ENCODE assay signal across 14 mouse cellular contexts in genomic region chr6:141050038-141050684, GRCm38 (mm10).
DNase-seq lines count a peak whose midpoint lies in the region; ATAC-seq and TF ChIP-seq lines count a peak whose summit lies in the region.
"Had no signal": no experiment of that assay in that cellular context is flagged by ENCODE, and none has a peak within 500 bp of the region (broad histone marks: within the 10 kb centered on the region; RNA-seq: fewer than 3 reads in every experiment).

No protein-coding gene starts in this region.

- no peaks in the 10 kb centered on the region for H3K9me3 ChIP-seq in midbrain, embryonic 11.5 days (ENCODE audit: control insufficient read depth, low read length)
- no peaks in the 10 kb centered on the region for H3K9me3 ChIP-seq in midbrain, embryonic 10.5 days (replicated peaks)
- no peaks in the 10 kb centered on the region for H3K9me3 ChIP-seq in kidney, embryonic 14.5 days (ENCODE audit: control insufficient read depth, low read length)
- H3K9me3 ChIP-seq: intestine, embryonic 15.5 days; neural tube, embryonic 13.5 days had no signal

- no peak overlapping the region for H3K9ac ChIP-seq in midbrain, embryonic 11.5 days (ENCODE audit: low read length)
- no peak overlapping the region for H3K9ac ChIP-seq in kidney, embryonic 14.5 days (ENCODE audit: low read depth, low read length)
- H3K9ac ChIP-seq: intestine, embryonic 15.5 days; neural tube, embryonic 13.5 days had no signal

- H3K36me3 ChIP-seq in midbrain, embryonic 11.5 days (ENCODE audit: control insufficient read depth, insufficient read depth, low read length), result no peaks in the 10 kb centered on the region
- H3K36me3 ChIP-seq in midbrain, embryonic 10.5 days, result no peaks in the 10 kb centered on the region
- no peaks in the 10 kb centered on the region for H3K36me3 ChIP-seq in kidney, embryonic 14.5 days (ENCODE audit: control insufficient read depth, insufficient read depth, low read length)
- H3K36me3 ChIP-seq: intestine, embryonic 15.5 days; neural tube, embryonic 13.5 days had no signal

- H3K4me2 ChIP-seq in midbrain, embryonic 11.5 days, result no peak overlapping the region
- H3K4me2 ChIP-seq in kidney, embryonic 14.5 days (replicated peaks; ENCODE audit: low read depth, low read length), result no peak overlapping the region
- H3K4me2 ChIP-seq: intestine, embryonic 15.5 days; neural tube, embryonic 13.5 days had no signal

- H3K27ac ChIP-seq in midbrain, embryonic 11.5 days (ENCODE audit: low read depth, low read length), result no peak overlapping the region
- H3K27ac ChIP-seq in midbrain, embryonic 10.5 days (replicated peaks), result no peak overlapping the region
- H3K27ac ChIP-seq in kidney, embryonic 14.5 days (ENCODE audit: low read depth, low read length), result no peak overlapping the region
- no peak overlapping the region for H3K27ac ChIP-seq in cerebellum, adult 2 months (ENCODE audit: insufficient read depth, low read length)
- H3K27ac ChIP-seq: intestine, embryonic 15.5 days; left cerebral cortex, adult 2 months; neural tube, embryonic 13.5 days had no signal

- H3K27me3 ChIP-seq in midbrain, embryonic 11.5 days (ENCODE audit: control insufficient read depth, insufficient read depth, low read length), result no peaks in the 10 kb centered on the region
- no peaks in the 10 kb centered on the region for H3K27me3 ChIP-seq in midbrain, embryonic 10.5 days (ENCODE audit: low read depth, poor library complexity, severe bottlenecking)
- no peaks in the 10 kb centered on the region for H3K27me3 ChIP-seq in kidney, embryonic 14.5 days (ENCODE audit: control insufficient read depth, insufficient read depth, low read length)
- no peaks in the 10 kb centered on the region for H3K27me3 ChIP-seq in cerebellum, adult 2 months (ENCODE audit: control insufficient read depth, insufficient read depth, low read length)
- H3K27me3 ChIP-seq: intestine, embryonic 15.5 days; neural tube, embryonic 13.5 days had no signal

- peak; percentile 17 for DNase-seq in midbrain, embryonic 11.5 days (ENCODE audit: low spot score, missing footprints)
- DNase-seq in midbrain, embryonic 10.5 days (ENCODE audit: low spot score), result no peak
- DNase-seq in forelimb bud, embryonic 11.5 days (ENCODE audit: low read depth, low spot score), result peak; percentile 12
- peak; percentile 10 to 53 for DNase-seq in lung, postnatal 4 days
- DNase-seq in cerebellum, postnatal 25 days, result no peak
- DNase-seq in cerebellum, adult 2 months, result no peak
- DNase-seq: kidney, postnatal 4 days; liver; spleen, adult 18-20 months had no signal

- 74% methylated on average over 11 of the region's 11 CpGs for WGBS in midbrain, embryonic 11.5 days
- WGBS in midbrain, embryonic 10.5 days, result 76% methylated on average over 11 of the region's 11 CpGs
- WGBS in kidney, embryonic 14.5 days, result 76% methylated on average over 11 of the region's 11 CpGs
- WGBS in cerebellum, adult 2 months, result 54% methylated on average over 11 of the region's 11 CpGs

- no peak overlapping the region for H3K4me3 ChIP-seq in midbrain, embryonic 11.5 days (ENCODE audit: low read depth, low read length)
- no peak overlapping the region for H3K4me3 ChIP-seq in midbrain, embryonic 10.5 days
- H3K4me3 ChIP-seq in kidney, embryonic 14.5 days (ENCODE audit: low read length), result no peak overlapping the region
- H3K4me3 ChIP-seq in cerebellum, adult 2 months (replicated peaks; ENCODE audit: insufficient read depth, low read depth, low read length), result no peak overlapping the region
- H3K4me3 ChIP-seq: intestine, embryonic 15.5 days; left cerebral cortex, adult 2 months; neural tube, embryonic 13.5 days had no signal

- 0 out of 2 replicates have a peak, but pooled peaks have one; percentile 35 for ATAC-seq in midbrain, embryonic 11.5 days (ENCODE audit: low FRiP score)
- no peak for ATAC-seq in kidney, embryonic 14.5 days (ENCODE audit: low FRiP score, low TSS enrichment)
- ATAC-seq: CD4-positive, CD25-positive, alpha-beta regulatory T cell, adult 4 months; intestine, embryonic 15.5 days had no signal

- no peak for TF ChIP-seq CTCF in cerebellum, adult 2 months (IDR thresholded peaks at IDR 0.05; ENCODE audit: borderline replicate concordance, insufficient read depth, low read depth, low read length)

- H3K4me1 ChIP-seq in midbrain, embryonic 11.5 days (ENCODE audit: control insufficient read depth, insufficient read depth, low read length), result no peaks in the 10 kb centered on the region
- H3K4me1 ChIP-seq in midbrain, embryonic 10.5 days, result no peaks in the 10 kb centered on the region
- no peaks in the 10 kb centered on the region for H3K4me1 ChIP-seq in kidney, embryonic 14.5 days (ENCODE audit: control insufficient read depth, insufficient read depth, low read length)
- no peaks in the 10 kb centered on the region for H3K4me1 ChIP-seq in cerebellum, adult 2 months (ENCODE audit: control insufficient read depth, insufficient read depth, low read length)
- H3K4me1 ChIP-seq: intestine, embryonic 15.5 days had no signal

- TF ChIP-seq POLR2A in cerebellum, adult 2 months (IDR thresholded peaks at IDR 0.05; ENCODE audit: borderline replicate concordance, insufficient read depth, low read length), result no peak

Comparison
In these comparisons a context has a peak if more than half of its experiments do, and no peak if none do; other contexts are left out.
1. DNase-seq: peak in midbrain, embryonic 11.5 days (single experiment), forelimb bud, embryonic 11.5 days (single experiment) and lung, postnatal 4 days (2 of 2); none in midbrain, embryonic 10.5 days (single experiment), cerebellum, postnatal 25 days (0 of 2) and cerebellum, adult 2 months (0 of 2).